Mouse (Mus musculus) spleen, postnatal 14 days (tissue): ENCODE data around the gene Tnfrsf9.
"Not testable (repeated sequence)": the region's sequence is repeated elsewhere in the genome, so short reads cannot be mapped to it uniquely, and the experiment has no call there.

Experiments used
- DNase-seq, 2 experiments: peaks; one replicate each; pipeline ENCODE4 v3.0.0; 2021 to 2022; ENCODE audit warnings: low spot score in 2 of 2

Gene Tnfrsf9

DNA sequence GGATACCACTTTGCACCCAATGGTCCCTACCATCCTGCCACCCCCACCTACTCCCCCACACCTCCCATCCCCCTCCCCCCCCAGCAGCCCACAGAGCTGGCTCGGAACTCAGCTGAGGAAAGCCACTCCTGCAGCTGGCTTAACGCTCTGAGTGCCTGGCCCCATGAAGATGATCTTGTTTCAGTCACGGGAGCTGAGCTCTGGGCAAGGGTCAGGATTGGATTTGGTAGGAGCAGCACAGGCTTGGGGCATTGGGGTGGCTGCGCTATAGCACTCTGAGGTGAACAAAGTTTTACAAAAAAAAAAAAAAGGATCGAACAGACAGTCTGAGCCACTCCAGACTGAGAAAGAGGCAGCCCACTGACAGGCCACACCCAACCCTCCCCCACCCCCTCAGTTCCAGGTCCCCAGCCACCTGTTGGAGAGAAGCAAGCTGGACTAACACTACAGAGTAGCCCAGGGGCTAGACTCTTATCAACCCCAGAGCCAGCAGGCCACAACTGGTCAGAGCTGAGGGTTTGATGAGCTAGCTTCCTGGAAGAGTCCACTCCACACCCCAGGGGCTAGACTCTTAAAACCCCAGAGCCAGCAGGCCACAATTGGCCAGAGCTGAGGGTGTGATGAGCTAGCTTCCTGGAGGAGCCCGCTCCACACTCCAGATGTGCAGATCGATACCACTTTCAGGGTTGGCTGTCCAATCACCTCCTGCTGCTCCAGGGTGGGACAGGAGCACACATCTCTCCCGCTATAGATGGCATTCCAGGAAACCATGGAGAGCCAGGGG is 19.5 kb upstream of the Tnfrsf9 start:
- DNase-seq: no peak

DNA sequence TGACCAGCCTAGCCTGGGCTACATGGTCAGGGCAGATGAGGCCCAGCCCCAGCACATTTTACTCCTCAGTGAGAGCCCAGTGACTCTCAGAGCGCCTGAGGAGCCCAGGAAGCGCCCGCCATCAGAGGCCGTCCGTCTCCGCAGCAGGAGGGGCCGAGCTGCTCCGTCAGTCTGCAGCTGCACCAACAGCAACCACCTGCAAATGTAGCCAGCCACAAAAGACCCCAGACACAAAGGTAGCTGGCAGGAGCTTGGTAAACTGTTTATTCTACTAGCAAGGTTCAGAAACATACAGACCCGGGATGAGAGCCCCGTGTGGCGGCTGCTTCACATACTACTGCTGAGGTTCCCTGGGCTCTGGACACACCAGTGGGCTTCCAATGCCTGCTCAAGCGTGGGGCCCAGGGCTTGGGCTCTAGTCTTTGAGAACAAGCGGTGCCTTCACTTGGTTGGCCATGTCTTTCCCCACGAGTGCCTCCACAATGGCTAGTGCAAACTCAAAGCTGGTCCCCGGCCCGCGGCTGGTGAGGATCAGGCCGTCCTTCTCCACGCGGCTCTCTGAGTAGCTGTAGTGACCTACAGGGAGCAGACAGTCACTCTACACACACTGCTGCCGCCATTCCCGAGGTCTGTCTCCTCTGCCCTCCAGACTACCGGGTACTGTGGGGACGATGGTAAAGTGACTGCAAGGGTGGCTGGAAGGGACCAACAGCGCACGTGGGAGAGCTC is 17.3 kb upstream of the Tnfrsf9 start:
- no peak for DNase-seq

DNA sequence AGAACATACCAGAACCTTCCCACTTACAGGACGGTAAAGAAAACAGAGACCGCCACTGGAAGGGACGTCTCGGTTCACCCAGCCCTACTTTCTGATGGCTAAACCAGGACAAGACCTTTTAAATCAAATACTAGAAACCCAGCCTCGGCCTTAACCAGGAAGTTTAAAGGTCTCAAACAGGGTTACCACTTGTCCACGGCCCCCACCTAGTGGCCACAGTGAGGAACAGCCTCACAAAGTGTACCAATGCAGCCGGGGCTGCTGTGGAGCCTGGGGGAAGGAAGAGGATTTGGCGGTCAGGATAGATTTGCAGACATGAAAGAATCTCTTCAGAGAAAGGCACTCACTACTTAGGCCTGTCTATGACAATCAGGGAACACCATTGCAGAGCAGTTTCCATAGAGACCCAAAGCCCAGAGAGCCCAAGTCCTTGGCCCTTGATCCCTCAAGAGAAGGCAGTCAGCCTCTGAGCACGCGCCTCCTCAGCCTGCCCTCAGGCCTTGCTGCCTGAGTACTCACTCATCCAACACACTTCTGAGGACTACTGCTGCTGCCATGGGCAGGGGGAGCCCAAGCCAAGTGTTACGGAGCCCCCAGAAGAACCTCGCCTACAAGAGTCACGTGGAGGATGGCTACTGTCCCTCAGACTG is 15.5 kb upstream of the Tnfrsf9 start:
- DNase-seq: peak; percentile 39 to 67

- no peak for DNase-seq
These were observed 13.9 kb upstream of the Tnfrsf9 start for GRCm38 (mm10) chr4:150900486-150900885.

- peak; percentile 49 to 72 for DNase-seq
These were observed 12.7 kb upstream of the Tnfrsf9 start for GRCm38 (mm10) chr4:150901651-150902050.

DNA sequence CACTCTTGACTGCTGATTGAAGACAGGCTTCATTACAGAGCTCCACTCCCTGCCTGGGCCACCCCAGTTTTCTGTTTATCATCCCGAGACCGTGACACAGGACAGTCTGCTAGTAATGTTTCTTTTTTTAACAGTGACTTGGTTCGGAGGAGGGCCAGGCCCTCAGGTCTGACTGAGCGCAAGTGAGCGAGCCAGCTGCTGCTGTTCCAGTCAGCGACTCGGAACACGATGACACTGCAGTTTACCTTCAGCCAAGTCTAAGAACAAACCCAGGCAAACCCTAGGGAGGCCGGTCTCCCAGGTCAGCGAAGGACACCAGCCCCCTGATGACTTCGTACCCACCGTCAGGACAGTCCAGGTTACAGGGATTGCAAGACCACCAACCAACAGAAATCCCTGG is 12.3 kb upstream of the Tnfrsf9 start:
- no peak for DNase-seq

DNA sequence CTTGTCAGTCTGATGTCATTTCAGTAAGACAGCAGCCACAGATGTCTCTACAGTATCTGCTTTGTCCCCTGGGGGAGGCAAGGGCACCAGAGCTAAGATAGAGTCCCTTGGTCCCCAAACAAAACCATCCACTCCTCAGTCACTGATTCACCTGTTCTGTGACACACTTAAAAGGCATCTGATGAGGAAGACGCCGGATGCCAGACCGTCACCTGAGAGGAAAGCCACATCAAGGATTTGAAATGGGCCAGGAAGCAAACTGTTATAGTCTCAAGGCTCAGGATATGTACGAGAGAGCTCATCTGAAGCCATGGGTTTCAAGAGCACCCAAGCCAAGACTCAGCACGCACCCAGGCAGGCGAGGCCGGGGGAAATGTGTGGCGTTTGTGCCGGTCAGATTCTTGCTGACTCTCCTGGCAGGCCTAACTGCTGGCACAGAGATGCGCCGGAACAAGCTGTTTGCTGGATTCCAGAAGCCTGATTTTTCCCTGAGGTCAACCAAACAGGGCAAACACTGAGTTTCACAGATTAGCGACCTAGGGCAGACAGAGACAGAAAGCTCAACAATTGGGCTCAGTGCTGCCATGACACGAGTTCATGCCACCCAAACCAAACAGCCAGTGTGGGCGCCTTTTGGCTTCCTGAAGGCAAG is 11.1 kb upstream of the Tnfrsf9 start:
- no peak for DNase-seq

GRCm38 (mm10) chr4:150907099-150907498 is 7.3 kb upstream of the Tnfrsf9 start:
- no peak for DNase-seq

DNA sequence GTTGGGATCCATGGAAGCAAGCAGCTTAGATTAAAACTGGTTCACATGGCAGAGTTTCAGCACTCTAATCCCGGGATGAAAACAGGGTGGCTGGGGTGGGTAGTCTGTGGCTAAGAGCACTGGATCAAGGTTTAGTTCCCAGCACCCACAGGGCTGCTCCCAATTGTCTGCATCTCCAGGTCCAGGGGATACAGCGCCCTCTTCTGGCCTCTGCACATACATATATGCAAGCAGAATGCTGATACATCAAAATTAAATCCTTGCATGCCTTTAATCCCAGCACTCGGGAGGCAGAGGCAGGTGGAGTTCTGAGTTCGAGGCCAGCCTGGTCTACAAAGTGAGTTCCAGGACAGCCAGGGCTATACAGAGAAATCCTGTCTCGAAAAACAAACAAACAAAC is 5.8 kb upstream of the Tnfrsf9 start:
- not testable (repeated sequence) for DNase-seq

DNA sequence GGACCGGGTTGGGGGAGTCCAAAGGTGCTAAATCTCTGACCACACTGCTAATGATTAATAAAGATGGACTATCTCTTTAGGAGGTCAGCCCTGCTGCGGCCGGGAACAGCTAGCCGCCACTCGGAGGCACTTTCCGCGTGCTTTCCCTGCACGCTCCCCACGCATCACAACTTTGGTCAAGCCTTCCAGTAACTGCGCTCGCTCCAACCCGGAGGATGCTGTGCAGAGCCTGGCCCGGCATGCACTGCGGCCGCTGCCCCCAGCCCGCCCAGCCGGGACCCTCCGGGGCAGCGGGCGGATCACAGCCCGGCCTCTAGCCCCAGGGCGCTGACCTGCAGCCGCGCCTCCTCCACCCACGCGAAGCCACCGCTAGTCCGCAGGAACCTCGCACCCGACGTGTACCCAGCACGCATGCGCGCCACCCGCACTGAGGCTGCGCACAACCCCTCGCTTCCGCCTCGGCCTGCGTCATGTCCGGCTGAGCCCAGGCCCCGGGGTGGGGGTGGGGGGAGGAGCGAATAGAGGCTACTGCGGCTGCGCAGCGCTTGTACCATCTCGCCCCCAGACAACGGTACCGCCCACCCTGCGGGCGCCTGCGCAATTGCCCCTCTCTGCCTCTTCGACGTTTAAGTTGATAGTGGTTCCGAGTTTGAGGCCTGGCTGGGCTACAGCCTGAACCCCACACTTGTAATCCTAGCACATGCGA is 4.8 kb upstream of the Tnfrsf9 start:
- DNase-seq: peak; percentile 95 to 97

GRCm38 (mm10) chr4:150910164-150910951 is 4.0 kb upstream of the Tnfrsf9 start:
- no peak for DNase-seq

DNA sequence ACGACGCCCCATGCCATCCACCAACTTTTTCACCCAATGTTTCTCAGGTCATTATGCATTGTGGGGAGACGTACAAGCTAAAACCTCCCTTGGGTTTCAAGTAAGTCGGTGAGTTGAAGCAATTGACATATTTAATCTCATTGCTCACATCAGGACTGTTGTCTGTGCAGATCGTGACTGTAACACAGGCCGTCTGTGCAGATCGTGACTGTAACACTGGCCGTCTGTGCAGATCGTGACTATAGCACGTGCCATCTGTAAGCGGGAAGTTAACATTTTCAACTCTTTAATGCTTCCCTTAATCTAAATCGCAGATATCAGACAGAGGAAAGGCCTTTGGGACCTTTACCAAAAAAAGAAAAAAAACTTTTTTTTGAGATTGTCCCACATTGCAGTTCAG is 619 bp upstream of the Tnfrsf9 start:
- no peak for DNase-seq

DNA sequence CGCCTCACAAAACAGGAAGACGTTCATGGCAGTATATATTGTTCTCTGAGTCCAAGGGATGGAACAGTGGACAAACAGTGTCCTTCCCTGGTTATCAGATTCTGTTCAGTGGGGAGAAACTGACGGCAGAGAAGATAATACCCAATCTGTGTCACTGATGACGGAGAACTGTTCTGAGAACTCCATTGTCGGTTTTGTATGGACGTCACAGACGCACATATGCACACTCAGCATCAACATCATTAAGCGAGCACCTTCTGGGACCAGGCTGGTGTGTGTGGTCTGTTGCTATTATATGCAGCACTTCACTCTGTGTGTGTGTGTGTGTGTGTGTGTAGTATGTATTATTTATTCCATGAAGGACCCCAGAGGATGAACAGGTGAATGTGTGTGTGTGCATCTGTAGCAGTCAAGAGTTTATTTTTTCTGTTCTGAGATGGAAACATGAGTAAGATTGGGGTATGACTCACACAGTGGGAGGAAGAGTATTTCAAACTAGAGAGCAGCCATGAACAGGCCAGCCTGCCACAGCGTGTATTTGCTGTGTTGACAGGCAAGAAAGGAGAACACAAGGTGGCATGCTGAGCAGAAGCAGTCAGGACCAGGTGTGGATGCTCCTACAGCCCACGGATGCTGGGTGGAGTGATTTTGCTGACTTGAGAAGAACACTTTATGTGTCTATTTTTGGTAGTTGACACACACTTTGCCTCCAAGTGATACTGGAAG is 982 bp downstream of the Tnfrsf9 start:
- DNase-seq: no peak

DNA sequence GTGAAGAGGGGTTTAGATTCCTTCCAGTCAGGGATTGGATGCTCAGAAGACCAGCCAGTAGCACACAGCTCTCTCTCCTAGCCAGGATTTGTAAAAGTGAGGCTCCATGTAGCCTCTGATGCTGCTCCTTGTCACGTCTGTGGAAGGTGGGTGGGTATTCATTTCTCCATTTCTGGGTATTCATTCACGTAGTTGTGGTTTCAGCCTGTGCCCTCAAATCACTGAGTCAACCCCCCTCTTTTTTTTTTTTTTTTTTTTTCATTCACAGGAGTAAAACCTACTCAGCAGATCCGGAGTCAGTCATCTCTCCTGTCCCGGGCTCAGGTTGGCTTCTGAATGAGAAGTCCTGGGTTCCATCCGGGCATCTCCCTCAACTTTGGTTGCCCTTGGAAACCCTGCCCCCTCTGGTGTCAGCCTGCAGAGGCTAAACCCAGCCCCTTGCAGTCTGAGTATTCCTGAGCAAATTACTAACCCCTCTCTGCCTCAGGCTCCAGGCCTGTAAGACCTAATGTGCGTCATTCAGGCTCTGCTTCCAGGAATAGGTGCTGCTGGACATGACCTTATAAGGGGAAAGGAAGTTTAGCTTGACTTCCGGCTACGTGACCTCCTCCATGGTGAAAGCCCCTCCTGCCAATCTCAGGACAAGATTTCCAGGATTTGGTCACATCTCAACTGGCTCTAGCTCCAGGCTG is 3.1 kb downstream of the Tnfrsf9 start:
- DNase-seq: no peak

- no peak for DNase-seq
These were observed 6.8 kb downstream of the Tnfrsf9 start for GRCm38 (mm10) chr4:150921206-150921605.

GRCm38 (mm10) chr4:150924308-150924707 is 9.9 kb downstream of the Tnfrsf9 start:
- DNase-seq: no peak

DNA sequence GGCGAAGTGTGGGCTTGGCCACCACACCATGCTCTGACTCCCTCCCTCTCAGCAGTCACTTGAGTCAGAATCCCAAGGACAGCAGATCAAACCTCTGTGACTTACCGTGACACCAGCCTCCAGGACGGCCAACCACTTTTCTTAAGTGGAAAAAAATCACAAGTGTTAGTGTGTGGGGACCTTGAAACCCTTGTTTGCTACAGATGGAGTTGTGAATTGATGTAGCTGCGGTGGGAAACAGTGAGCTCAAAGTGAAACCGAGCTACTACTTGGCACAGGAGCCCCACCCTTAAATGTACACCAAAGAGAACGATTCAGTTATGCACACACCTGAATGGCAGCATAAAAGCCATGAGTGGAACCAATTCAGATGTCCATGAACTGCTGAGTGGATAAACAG is 10.6 kb downstream of the Tnfrsf9 start:
- no peak for DNase-seq

- DNase-seq: no peak
These were observed 11.6 kb downstream of the Tnfrsf9 start for GRCm38 (mm10) chr4:150925923-150926322.

DNA sequence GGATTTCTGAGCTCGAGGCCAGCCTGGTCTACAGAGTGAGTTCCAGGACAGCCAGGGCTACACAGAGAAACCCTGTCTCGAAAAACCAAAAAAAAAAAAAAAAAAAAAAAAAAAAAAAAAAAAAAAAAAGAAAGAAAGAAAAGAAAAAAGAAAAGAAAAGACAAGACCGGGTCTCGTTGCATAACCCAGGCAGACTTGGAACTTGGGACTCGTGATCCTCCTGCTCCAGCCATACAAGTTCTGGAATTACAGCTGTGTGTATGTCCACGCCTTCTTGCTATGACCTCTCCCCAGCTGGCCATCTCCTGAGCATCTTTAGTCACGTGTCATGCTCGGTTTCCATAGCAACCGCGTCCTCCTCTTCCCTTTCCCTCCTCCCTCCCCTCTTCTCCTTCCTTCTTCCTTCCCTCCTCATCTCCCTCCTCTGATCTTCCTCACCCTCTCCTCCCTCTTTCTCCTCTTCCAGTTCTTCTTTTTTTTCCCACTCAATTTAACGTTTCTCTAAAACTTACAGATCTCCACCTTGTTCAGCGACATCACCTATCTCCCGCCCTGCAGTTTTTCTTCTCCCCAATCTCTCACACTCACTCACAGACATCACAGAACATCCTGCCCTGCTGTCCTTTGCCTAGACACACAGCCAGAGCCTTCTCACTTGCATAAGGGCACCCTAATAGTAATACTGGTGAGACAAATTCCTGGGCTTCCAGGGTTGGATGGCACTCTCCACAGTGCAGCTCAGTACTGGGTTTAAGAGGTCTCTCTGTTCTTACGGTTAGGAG is 12.8 kb downstream of the Tnfrsf9 start:
- DNase-seq: no peak
